Mouse (Mus musculus): ENCODE results near the gene Csrnp3.

GRCm38 (mm10) chr2:65920651-65921412, 75.3 kb downstream of the Csrnp3 start:
- TF ChIP-seq EP300 (IDR thresholded peaks at IDR 0.05; ENCODE audit: insufficient read depth, low read depth, low read length) (no peak), CTCF (IDR thresholded peaks at IDR 0.05) (no peak)
